Mouse (Mus musculus) forebrain, embryonic 13.5 days (tissue): ENCODE data around the gene Ppp4r1. TPM values are rescaled to one million over a fixed set of nuclear protein-coding genes. Genes with fewer than 3 reads are reported as not detected.

Experiments used
- ATAC-seq: fragments of 200-750 bp; cut with Nextera tagmentation; 2 replicates; pipeline ENCODE4 v1.8.0; 2017
- H3K27ac ChIP-seq: fragments of 300-500 bp; sonication (generic); 2 replicates; pipeline ENCODE4 v1.5.1; 2015; ENCODE audit warnings: inconsistent platforms, mild to moderate bottlenecking, moderate library complexity
- H3K27me3 ChIP-seq: fragments of 300-500 bp; sonication (generic); 2 replicates; pipeline ENCODE4 v1.6.1; 2015; ENCODE audit warnings: mild to moderate bottlenecking, inconsistent platforms
- H3K36me3 ChIP-seq: fragments of 300-500 bp; sonication (generic); 2 replicates; pipeline ENCODE4 v1.6.1; 2015; ENCODE audit warnings: mild to moderate bottlenecking, inconsistent platforms; ENCODE audit not compliant: poor library complexity, severe bottlenecking
- H3K4me1 ChIP-seq: fragments of 300-500 bp; sonication (generic); 2 replicates; pipeline ENCODE4 v1.6.1; 2015; ENCODE audit warnings: inconsistent platforms
- H3K4me2 ChIP-seq: fragments of 300-500 bp; sonication (generic); 2 replicates; pipeline ENCODE4 v1.6.1; 2015; ENCODE audit warnings: inconsistent platforms, mild to moderate bottlenecking, moderate library complexity
- H3K4me3 ChIP-seq: fragments of 300-500 bp; sonication (generic); 2 replicates; pipeline ENCODE4 v1.5.1; 2015; ENCODE audit warnings: mild to moderate bottlenecking, inconsistent platforms
- H3K9ac ChIP-seq: fragments of 300-500 bp; sonication (generic); 2 replicates; pipeline ENCODE4 v1.6.1; 2015; ENCODE audit warnings: mild to moderate bottlenecking, inconsistent platforms
- H3K9me3 ChIP-seq: fragments of 300-500 bp; sonication (generic); replicated peaks from 2 replicates; pipeline ENCODE4 v1.6.1; 2016; ENCODE audit warnings: inconsistent platforms
- WGBS: fragments of 180-500 bp; shearing (Covaris S2); methylation state at CpG from one replicate; pipeline ENCODE4 v1.1.7; 2015; 5-methylcytosine and 5-hydroxymethylcytosine counted together
- polyA plus RNA-seq: library from polyadenylated mRNA; unstranded; fragments of >200 nt; fragmentation: Nextera tagmentation; extraction: Ambion mirVana; gene quantifications from 2 replicates; pipeline ENCODE4 v1.2.1, GENCODE M21; 2015

Ppp4r1 gene
- polyA plus RNA-seq, 1 experiment from 2014 or later: 46.5 TPM

GRCm38 (mm10) chr17:65793307-65793930 is 11.0 kb downstream of the Ppp4r1 start:
- H3K36me3 ChIP-seq: peaks cover 8% of the 10 kb centered on the region
- no peak overlapping the region for H3K4me3 ChIP-seq
- H3K9me3 ChIP-seq: no peaks in the 10 kb centered on the region
- 95% methylated on average over 12 of the region's 12 CpGs for WGBS
- no peak overlapping the region for H3K4me2 ChIP-seq
- no peak overlapping the region for H3K27ac ChIP-seq
- no peak for ATAC-seq
- H3K4me1 ChIP-seq: peaks cover 11% of the 10 kb centered on the region
- H3K27me3 ChIP-seq: no peaks in the 10 kb centered on the region
- H3K9ac ChIP-seq: no peak overlapping the region

DNA sequence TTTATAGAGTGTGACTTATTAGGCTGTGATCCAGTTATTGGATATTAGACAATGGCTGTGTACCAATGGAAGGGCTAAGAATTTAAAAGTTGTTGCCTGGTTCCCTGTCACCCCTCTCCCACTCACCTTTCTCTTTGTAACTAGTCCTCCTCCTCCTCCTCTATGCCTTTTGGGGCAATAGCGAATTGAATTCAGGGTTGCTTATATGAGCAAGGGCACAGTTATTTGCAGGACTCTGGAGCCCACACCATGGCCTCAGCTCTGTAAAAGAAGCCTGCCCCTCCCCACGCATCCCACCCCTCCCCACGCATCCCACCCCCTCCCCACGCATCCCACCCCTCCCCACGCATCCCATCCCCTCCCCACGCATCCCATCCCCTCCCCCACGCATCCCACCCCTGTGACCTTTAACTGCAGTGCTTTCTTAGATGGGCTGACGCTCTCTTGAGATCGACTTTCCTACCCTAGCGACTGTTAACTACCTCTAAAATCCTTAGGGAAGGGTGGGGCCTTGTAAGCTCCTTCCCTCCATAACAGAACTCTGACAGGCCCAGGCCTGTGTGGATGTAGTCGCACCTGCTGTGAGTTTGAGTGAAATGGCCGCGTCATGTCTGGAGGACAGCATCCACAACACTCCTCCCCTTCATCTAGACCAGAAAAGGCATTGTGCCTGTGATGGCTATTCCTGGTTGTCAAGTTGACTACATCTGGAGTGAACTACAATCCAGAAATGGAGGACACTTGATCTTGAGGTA is 11.9 kb downstream of the Ppp4r1 start:
- 0 out of 2 replicates have a peak, but pooled peaks have one; percentile 41 for ATAC-seq
- H3K36me3 ChIP-seq: peaks cover 8% of the 10 kb centered on the region
- no peak overlapping the region for H3K4me3 ChIP-seq
- H3K27ac ChIP-seq: no peak overlapping the region
- H3K9me3 ChIP-seq: no peaks in the 10 kb centered on the region
- peaks cover 11% of the 10 kb centered on the region; the same call in 1 of the 2 replicates for H3K4me1 ChIP-seq
- H3K27me3 ChIP-seq: no peaks in the 10 kb centered on the region
- whole genome bisulfite sequencing: 91% methylated on average over 13 of the region's 13 CpGs
- H3K9ac ChIP-seq: no peak overlapping the region
- no peak overlapping the region for H3K4me2 ChIP-seq

- no peak overlapping the region for H3K9ac ChIP-seq
- no peak overlapping the region for H3K27ac ChIP-seq
- ATAC-seq: no peak
- H3K27me3 ChIP-seq: no peaks in the 10 kb centered on the region
- H3K4me3 ChIP-seq: no peak overlapping the region
- H3K36me3 ChIP-seq: peaks cover 8% of the 10 kb centered on the region
- peaks cover 11% of the 10 kb centered on the region; the same call in 1 of the 2 replicates for H3K4me1 ChIP-seq
- no peak overlapping the region for H3K4me2 ChIP-seq
- WGBS: 76% methylated on average over 7 of the region's 7 CpGs
- H3K9me3 ChIP-seq: no peaks in the 10 kb centered on the region
Measured at GRCm38 (mm10) chr17:65796056-65796455, 13.7 kb downstream of the Ppp4r1 start.

DNA sequence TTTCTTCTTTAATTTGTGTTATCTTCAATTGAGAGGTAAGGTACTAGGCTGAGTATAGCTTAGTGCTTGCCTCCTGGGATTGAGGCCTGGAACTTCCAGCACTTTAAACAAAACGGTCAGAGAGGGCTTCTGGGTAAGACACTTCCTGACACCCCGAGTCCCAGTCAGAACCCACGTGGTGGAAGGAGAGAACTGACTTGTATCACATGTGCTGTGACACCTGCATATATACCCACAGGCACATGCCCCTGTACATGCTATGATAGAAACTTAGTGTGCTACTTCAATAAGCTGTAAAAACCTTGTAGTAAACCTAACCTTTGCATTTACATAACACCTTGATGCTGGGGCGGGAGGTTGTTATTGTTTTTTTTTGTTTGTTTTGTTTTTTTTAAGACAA is 16.1 kb downstream of the Ppp4r1 start:
- Histone ChIP-seq H3K36me3 (peaks cover 8% of the 10 kb centered on the region), H3K9me3 (no peaks in the 10 kb centered on the region), H3K4me1 (peaks cover 11% of the 10 kb centered on the region; the same call in 1 of the 2 replicates), H3K27ac (no peak overlapping the region), H3K27me3 (no peaks in the 10 kb centered on the region), H3K4me2 (no peak overlapping the region), H3K4me3 (no peak overlapping the region), H3K9ac (no peak overlapping the region)
- no peak for ATAC-seq
- 81% methylated on average over 4 of the region's 4 CpGs for WGBS

GRCm38 (mm10) chr17:65799353-65799752 is 17.0 kb downstream of the Ppp4r1 start:
- Histone ChIP-seq H3K36me3 (peaks cover 8% of the 10 kb centered on the region), H3K9ac (no peak overlapping the region), H3K9me3 (no peaks in the 10 kb centered on the region), H3K27ac (no peak overlapping the region), H3K4me2 (no peak overlapping the region), H3K27me3 (no peaks in the 10 kb centered on the region), H3K4me3 (no peak overlapping the region), H3K4me1 (peaks cover 11% of the 10 kb centered on the region; the same call in 1 of the 2 replicates)
- WGBS: 91% methylated on average over 1 of the region's 1 CpGs
- ATAC-seq: no peak

- Histone ChIP-seq H3K27me3 (no peaks in the 10 kb centered on the region), H3K27ac (no peak overlapping the region), H3K4me3 (no peak overlapping the region), H3K9me3 (no peaks in the 10 kb centered on the region), H3K36me3 (peaks cover 5% of the 10 kb centered on the region), H3K4me1 (peaks cover 11% of the 10 kb centered on the region; the same call in 1 of the 2 replicates), H3K4me2 (no peak overlapping the region), H3K9ac (no peak overlapping the region)
- 93% methylated on average over 6 of the region's 6 CpGs for WGBS
- ATAC-seq: no peak
Measured at GRCm38 (mm10) chr17:65800451-65800850, 18.1 kb downstream of the Ppp4r1 start.

GRCm38 (mm10) chr17:65802026-65802425 is 19.7 kb downstream of the Ppp4r1 start:
- Histone ChIP-seq H3K9ac (no peak overlapping the region), H3K4me3 (no peak overlapping the region), H3K36me3 (peaks cover 5% of the 10 kb centered on the region), H3K27me3 (no peaks in the 10 kb centered on the region), H3K9me3 (no peaks in the 10 kb centered on the region), H3K4me1 (0 out of 2 replicates have a peak, but pooled peaks cover 4% of the 10 kb centered on the region), H3K27ac (no peak overlapping the region), H3K4me2 (no peak overlapping the region)
- no peak for ATAC-seq
- 77% methylated on average over 4 of the region's 4 CpGs for WGBS

GRCm38 (mm10) chr17:65805966-65806365 is 23.6 kb downstream of the Ppp4r1 start:
- peaks cover 14% of the 10 kb centered on the region for H3K36me3 ChIP-seq
- H3K27ac ChIP-seq: no peak overlapping the region
- H3K4me3 ChIP-seq: no peak overlapping the region
- ATAC-seq: no peak
- no peaks in the 10 kb centered on the region for H3K9me3 ChIP-seq
- no peak overlapping the region for H3K9ac ChIP-seq
- H3K4me2 ChIP-seq: no peak overlapping the region
- H3K27me3 ChIP-seq: no peaks in the 10 kb centered on the region
- WGBS: 85% methylated on average over 4 of the region's 4 CpGs
- H3K4me1 ChIP-seq: no peaks in the 10 kb centered on the region

DNA sequence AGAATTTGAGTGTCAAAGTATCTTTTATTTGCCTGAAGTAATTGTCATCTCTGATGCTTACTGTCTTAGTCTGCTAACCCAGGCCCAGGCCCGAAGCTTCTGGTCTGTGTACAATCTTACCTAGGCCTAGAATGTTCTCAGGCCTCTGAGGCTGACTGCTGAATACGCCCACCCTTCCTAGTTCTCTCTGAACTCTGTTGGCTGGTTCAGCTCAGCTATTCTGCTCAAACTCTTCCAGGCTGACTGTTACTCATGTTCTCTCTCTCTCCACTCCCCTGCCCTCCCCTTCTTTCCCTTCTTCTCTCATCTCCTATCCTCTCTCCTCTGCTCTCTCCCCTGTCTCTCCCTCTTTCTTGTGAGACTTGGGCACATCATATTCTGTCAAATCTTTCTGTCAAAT is 24.0 kb downstream of the Ppp4r1 start:
- Histone ChIP-seq H3K27me3 (no peaks in the 10 kb centered on the region), H3K4me2 (no peak overlapping the region), H3K9ac (no peak overlapping the region), H3K27ac (no peak overlapping the region), H3K4me1 (no peaks in the 10 kb centered on the region), H3K36me3 (peaks cover 18% of the 10 kb centered on the region), H3K9me3 (no peaks in the 10 kb centered on the region), H3K4me3 (no peak overlapping the region)
- 87% methylated on average over 2 of the region's 2 CpGs for WGBS
- no peak for ATAC-seq

DNA sequence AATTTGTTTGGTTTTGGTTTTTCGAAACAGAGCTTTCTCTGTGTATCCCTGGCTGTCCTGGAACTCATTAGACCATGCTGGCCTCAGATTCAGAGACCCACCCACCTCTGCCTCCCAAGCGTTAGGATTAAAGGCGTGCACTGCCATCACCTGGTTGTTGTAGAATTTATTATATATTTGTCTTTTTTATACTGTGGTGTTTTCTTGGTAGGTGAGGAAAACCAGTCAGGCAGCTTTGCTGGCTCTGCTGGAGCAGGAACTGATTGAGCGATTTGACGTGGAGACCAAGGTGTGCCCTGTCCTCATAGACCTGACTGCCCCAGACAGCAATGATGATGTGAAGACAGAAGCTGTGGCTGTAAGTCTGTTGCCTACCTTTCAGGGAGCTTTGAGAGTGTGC is 28.7 kb downstream of the Ppp4r1 start:
- Histone ChIP-seq H3K27ac (no peak overlapping the region), H3K9ac (no peak overlapping the region), H3K36me3 (peaks cover 54% of the 10 kb centered on the region), H3K27me3 (no peaks in the 10 kb centered on the region), H3K9me3 (no peaks in the 10 kb centered on the region), H3K4me1 (no peaks in the 10 kb centered on the region), H3K4me2 (no peak overlapping the region), H3K4me3 (no peak overlapping the region)
- ATAC-seq: no peak
- 89% methylated on average over 5 of the region's 5 CpGs for WGBS

DNA sequence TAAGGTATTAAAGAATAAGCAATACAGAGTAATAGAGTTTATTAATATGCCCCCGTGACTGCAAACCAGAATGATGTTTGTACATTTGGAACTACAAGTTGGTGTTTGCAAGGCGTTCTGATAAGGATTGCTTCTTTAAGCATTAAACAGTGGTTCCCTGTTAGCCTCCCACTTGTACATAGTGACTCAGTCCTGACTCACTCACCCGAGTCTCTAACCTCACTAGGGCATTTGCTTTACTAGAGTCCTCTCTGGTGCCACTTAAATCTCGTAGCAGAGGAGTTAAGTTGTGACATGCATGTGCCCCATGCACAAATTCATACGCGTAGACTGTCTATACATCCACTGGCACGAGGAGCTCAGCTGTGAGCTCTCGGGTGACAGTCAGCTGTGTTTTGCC is 31.4 kb downstream of the Ppp4r1 start:
- H3K4me3 ChIP-seq: no peak overlapping the region
- no peak overlapping the region for H3K9ac ChIP-seq
- WGBS: 95% methylated on average over 8 of the region's 8 CpGs
- no peaks in the 10 kb centered on the region for H3K9me3 ChIP-seq
- no peak for ATAC-seq
- H3K4me2 ChIP-seq: no peak overlapping the region
- H3K27me3 ChIP-seq: no peaks in the 10 kb centered on the region
- no peak overlapping the region for H3K27ac ChIP-seq
- peaks cover 80% of the 10 kb centered on the region for H3K36me3 ChIP-seq
- no peaks in the 10 kb centered on the region for H3K4me1 ChIP-seq

DNA sequence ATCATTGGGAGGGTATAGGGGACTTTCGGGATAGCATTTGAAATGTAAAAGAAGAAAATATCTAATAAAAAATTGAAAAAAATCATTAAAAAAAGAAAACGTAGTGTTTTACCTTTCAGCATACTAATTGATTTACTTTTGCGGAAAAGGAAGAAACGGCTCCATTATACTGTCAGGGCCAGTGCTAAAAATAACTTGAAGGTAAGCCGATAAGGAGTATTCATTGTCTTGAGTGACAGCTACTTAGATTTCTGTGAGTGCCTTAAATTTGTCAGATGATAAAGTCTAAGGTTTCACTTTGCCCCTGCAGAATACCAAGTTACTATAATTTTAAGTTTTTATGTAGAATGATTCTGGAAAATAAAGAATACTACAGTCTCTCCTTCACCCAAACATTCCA is 37.8 kb downstream of the Ppp4r1 start:
- Histone ChIP-seq H3K27ac (peak overlapping the region; percentile 2; the same call in 1 of the 2 replicates), H3K9ac (no peak overlapping the region), H3K4me1 (no peaks in the 10 kb centered on the region), H3K4me2 (no peak overlapping the region), H3K4me3 (no peak overlapping the region), H3K36me3 (peaks cover 79% of the 10 kb centered on the region), H3K27me3 (no peaks in the 10 kb centered on the region), H3K9me3 (no peaks in the 10 kb centered on the region)
- ATAC-seq: no peak; the same call in 1 of the 2 replicates
- 89% methylated on average over 5 of the region's 5 CpGs for WGBS
